Mouse (Mus musculus) adrenal gland, adult 18-20 months (tissue): ENCODE data around the gene 1700092M07Rik. TPM values are rescaled to one million over a fixed set of nuclear protein-coding genes. Genes with fewer than 3 reads are reported as not detected.

Source experiments
- DNase-seq, 2 experiments: peaks; one replicate each; pipeline ENCODE4 v3.0.0; 2021 to 2022; ENCODE audit warnings: low spot score in 2 of 2
- long read RNA-seq, 2 experiments: library from polyadenylated mRNA; stranded (forward); transcript quantifications; one replicate each; pipeline ENCODE4 v2.0.0; 2021
- total RNA-seq, 2 experiments: library from RNA; stranded (reverse); gene quantifications; 1 replicate in 1 of 2; 2 replicates in 1 of 2; pipeline ENCODE4 v1.2.3; 2021

1700092M07Rik gene
- total RNA-seq, result 1 to 10 TPM; 2.0 to 2.3 TPM
- long read RNA-seq, experiment 1, result 0 reads
- long read RNA-seq, experiment 2, result 0 reads

GRCm38 (mm10) chr19:8740603-8741002 lies at the start of gene 1700092M07Rik:
Gene 1700092M07Rik (plus strand): TSS chr19:8740718.
- DNase-seq, result no peak

- no peak for DNase-seq
Observed at GRCm38 (mm10) chr19:8691871-8692539, 48.5 kb upstream of the 1700092M07Rik start.

- no peak for DNase-seq
Observed at GRCm38 (mm10) chr19:8692740-8693139, 47.8 kb upstream of the 1700092M07Rik start.

- peak in 1 of 2 experiments; percentile 57 for DNase-seq
Observed at GRCm38 (mm10) chr19:8695330-8695729, 45.2 kb upstream of the 1700092M07Rik start.

- DNase-seq, result no peak
Observed at GRCm38 (mm10) chr19:8699652-8700051, 40.9 kb upstream of the 1700092M07Rik start.

- DNase-seq, result no peak
Observed at GRCm38 (mm10) chr19:8702458-8702857, 38.1 kb upstream of the 1700092M07Rik start.

GRCm38 (mm10) chr19:8703571-8703970 lies 36.9 kb upstream of the 1700092M07Rik start:
- DNase-seq, result no peak

GRCm38 (mm10) chr19:8705026-8705708 lies 35.4 kb upstream of the 1700092M07Rik start:
- no peak for DNase-seq

- no peak for DNase-seq
Observed at GRCm38 (mm10) chr19:8706132-8706667, 34.3 kb upstream of the 1700092M07Rik start.

- no peak for DNase-seq
Observed at GRCm38 (mm10) chr19:8706930-8707329, 33.6 kb upstream of the 1700092M07Rik start.

GRCm38 (mm10) chr19:8708954-8709353 lies 31.6 kb upstream of the 1700092M07Rik start:
- no peak for DNase-seq

- no peak for DNase-seq
Observed at GRCm38 (mm10) chr19:8710057-8710456, 30.5 kb upstream of the 1700092M07Rik start.

- no peak for DNase-seq
Observed at GRCm38 (mm10) chr19:8711506-8711905, 29.0 kb upstream of the 1700092M07Rik start.

- no peak for DNase-seq
Observed at GRCm38 (mm10) chr19:8711949-8712869, 28.3 kb upstream of the 1700092M07Rik start.

GRCm38 (mm10) chr19:8712870-8713305 lies 27.6 kb upstream of the 1700092M07Rik start:
- peak; percentile 67 to 75 for DNase-seq

- DNase-seq, result peak; percentile 92 to 93
Observed at GRCm38 (mm10) chr19:8713306-8713996, 27.1 kb upstream of the 1700092M07Rik start.

- no peak for DNase-seq
Observed at GRCm38 (mm10) chr19:8713997-8714652, 26.4 kb upstream of the 1700092M07Rik start.

- no peak for DNase-seq
Observed at GRCm38 (mm10) chr19:8714653-8715481, 25.7 kb upstream of the 1700092M07Rik start.
